Mouse (Mus musculus) frontal cortex, adult 2 months (tissue): Measurements from ENCODE around the gene Fads6. TPM values are rescaled to one million over a fixed set of nuclear protein-coding genes. Genes with fewer than 3 reads are reported as not detected.

ENCODE experiments used
- DNase-seq, 2 experiments: peaks; one replicate each; pipeline ENCODE4 v3.0.0; 2022; ENCODE audit warnings: low spot score in 1 of 2; ENCODE audit errors: extremely low spot score in 1 of 2
- polyA plus RNA-seq: library from polyadenylated mRNA; depleted of rRNA; stranded (reverse); fragments of >200 nt; gene quantifications from 2 replicates; pipeline ENCODE4 v1.2.3, GENCODE M21; 2012

Gene Fads6
- polyA plus RNA-seq, 1 experiment = 13.9 TPM

DNA sequence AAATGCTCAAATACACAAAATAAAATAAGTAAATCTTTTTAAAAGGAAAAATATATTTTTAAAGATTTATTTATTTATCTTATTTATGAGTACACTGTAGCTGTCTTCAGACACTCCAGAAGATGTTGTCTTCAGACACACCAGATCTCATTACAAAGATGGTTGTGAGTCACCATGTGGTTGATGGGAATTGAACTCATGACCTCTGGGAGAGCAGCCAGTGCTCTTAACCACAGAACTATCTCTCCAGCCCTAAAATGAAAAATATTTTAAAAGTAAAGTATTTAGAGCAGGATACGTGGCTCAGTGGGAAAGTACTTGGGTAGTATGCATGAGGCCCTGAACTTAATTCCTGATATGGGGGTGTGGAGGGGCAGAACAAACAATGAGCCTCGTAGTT lies 3.9 kb upstream of the Fads6 start:
- no peak for DNase-seq

DNA sequence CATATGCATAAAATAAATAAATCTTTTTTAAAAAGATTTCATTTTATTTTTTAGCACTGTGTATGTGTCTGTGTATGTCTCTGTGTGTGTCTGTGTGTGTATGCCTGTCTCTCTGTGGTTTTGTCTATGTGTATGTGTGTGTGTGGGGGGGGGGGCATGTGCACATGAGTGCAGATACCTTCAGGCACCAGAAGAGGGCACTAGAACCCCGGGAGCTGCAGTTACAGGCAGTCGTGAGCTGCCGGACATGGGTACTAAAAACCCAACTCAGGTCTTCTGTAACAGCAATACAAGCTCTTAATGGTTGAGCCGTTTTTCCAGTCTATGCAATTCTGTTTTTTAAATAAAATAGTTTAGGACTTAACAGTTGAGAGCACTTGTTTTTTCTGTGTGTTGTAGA lies 3.3 kb upstream of the Fads6 start:
- DNase-seq = no peak

DNA sequence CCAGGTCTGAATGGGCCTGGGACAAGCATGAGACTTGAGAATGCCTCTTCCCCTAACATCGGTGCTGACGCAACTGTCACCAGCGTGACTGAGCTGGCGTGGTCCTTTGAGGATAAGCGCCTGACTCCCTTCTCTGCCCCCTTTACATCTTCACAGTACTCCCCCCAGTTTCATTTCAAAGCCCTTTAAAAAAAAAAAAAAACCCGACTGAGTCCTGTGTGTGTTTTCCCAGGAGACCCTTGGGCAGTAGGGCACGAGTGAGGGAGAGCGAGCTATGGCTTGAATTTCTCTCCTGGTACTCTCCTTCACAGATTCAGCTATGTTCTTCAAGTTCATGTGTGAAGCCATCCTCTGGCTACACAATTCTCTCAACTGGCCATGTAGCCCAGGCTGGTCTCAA lies 697 bp upstream of the Fads6 start:
- no peak for DNase-seq

DNA sequence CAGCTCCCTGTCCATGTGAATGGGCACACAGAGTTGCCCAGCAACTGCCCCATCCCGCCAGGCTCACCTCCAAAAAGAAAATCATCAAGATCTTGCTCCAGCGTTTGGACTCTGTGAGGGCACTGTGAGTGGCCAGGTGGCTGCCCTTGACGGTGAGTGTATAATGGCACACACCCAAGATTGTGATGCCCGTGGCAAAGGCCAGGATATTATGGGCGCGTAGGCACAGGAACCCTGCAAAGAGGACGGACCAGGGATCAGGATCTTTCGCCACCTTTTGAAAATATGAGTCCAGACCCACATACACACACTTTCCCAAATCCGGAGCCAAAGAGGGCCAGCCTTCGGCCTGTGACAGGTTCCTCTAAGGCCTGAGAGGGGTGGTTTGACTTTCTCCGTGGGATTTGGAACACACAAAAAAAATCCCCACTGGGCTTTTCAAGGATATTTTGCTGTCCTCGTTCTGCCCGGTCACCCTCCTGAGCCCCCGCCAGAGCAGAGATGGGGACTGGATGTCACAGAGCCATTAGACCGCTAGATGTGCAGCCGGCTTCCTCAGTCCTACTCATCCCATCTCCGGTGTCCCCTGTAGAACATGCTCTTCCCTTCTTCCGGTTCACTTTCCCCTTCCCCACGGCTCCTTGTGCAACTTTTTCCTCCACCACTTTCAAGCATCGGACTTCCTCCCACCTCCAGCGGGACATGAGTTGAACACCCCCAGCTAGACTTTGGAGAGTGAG lies 822 bp downstream of the Fads6 start:
- no peak for DNase-seq

DNA sequence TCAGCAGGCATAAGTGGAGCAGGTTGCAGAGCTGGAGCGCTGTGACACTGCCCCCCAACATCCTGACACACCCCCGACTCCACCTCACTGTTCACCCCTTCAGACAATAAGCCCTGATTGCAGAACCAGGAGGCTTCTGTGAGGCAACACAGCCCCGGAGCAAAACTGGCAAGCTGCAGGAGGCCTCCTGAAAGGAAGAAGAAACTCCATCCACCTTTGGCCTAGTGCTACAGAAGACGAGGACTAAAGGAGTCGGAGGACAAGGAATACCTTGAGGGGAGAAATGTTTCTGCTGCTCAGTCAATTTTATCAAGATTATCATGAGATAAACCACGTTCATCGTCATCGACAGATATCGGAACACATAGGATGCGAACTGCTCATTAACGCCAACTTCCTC lies 1.5 kb downstream of the Fads6 start:
- no peak for DNase-seq

DNA sequence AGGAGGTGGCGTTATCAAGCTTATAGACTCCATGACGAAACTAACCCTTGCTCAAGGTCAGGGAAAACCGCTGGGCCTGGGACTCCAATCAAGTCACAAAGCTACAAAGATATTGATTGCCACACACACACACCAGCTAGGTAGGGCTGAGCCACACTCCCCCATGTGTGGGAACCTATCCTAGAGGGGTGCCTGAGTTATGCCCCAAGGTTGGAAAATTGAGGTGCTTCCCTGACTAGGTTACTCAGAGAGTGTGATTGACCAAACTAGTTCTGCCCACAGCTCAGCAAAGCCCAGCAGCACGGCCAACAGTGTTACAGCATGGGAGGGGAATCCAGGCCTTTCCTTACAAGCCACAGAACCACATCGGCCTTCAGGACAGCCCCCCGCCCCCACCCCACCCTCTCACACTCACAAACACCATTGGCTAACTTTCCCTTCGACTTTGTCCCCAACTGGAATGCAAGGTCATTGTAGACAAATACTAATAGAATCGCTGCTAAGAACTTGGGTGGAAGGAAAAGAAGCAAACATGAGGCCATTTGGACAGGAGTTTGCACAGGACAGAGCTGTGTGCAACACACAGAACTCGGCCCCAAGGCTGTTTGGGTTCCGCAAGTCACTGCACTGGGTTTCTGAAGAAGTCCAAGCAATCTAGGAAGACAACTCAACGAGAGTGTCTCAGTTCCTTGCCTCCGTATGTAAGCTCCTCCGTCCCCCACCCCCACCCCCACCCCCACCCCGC lies 4.7 kb downstream of the Fads6 start:
- no peak for DNase-seq

DNA sequence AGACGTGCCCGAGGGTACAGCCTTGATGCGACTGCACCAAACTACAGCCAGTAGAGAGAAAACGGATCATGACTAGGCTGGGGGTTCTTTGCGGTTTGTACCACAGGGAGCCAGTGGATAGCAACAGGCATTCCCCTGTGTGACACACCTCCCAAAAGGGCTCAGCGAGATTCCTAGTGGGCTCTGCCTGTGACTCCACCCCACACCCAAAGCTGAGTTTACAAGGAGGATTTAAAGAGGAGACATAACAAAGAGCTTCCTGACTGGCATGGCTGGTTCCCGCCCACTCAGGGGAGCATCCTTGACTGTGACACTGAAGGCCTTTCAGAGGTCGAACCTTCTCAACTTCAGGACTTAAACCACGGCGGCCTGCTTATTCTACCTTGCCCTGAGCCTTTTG lies 6.0 kb downstream of the Fads6 start:
- no peak for DNase-seq

DNA sequence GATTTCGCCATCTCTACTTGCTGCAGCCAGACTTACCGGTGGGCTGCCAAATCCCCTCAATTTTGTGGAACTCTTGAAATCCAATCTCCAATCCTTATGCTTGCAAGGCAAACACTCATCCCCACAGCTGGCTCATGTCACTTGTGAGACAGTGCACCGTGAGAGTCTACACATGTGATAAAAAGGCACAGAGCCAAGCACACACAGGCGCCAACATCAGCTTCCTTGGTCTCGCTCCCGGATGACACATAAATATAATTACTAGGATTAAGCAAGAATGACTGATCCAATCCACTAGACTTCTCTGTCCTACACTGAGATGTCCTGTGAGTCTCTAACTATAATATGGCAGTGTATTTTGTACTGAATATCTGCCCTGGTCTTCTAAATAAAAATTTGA lies 6.5 kb downstream of the Fads6 start:
- DNase-seq = peak in 1 of 2 experiments; percentile 41

DNA sequence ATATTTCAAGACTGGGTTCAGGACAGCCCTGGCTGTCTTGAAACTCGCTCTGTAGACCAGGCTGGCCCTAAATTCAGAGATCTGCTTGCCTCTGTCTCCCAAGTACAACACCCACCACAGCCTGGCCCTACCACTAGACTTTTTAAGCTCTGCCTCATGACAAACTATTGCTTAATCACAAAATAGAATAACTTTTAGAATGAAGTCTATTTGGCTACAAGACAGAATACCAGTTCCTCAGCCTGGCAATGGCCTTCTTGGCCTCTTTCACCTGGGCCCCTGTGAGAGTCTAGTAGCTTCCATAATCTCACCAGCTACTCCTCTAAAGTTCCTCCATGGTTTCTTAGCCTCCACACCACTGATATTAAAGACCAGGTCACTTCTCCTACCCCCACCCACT lies 7.1 kb downstream of the Fads6 start:
- DNase-seq = no peak

DNA sequence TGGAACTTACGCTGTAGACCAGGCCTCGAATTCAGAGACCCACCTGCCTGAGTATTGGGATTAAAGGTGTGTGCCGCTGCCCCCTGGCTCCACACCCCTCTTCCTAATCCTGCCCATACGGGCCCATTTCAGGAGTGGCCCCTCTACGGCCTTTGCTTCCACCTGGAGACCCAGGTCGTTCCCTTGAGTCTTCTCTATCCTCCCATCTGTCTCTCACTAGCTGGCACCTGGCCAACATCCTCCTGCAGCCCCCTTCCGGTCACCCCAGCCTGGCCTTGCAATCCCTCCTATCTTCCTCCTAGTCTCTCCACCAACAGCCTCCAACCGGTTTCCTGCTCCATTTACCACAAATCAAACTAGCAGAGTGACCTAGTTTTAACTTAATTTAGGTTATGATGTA lies 7.6 kb downstream of the Fads6 start:
- no peak for DNase-seq

DNA sequence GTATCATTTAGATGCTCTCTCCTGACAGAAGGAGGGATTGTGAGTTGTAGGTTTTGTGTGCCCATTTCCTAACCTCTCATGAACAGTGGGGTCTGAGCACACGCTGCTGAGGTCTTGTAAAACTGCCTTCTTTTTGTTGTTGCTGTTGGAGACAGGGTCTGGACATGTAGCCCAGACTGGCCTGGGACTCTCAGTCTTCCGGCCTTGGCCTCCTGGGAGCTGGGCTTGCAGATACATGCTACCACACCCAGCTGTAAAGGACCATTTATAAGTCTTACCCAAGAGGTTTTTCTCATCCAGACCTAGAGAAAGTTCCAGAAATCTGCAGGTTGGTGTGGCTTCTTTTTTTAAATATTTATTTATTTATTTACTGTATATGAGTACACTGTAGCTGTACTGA lies 9.2 kb downstream of the Fads6 start:
- DNase-seq = no peak

DNA sequence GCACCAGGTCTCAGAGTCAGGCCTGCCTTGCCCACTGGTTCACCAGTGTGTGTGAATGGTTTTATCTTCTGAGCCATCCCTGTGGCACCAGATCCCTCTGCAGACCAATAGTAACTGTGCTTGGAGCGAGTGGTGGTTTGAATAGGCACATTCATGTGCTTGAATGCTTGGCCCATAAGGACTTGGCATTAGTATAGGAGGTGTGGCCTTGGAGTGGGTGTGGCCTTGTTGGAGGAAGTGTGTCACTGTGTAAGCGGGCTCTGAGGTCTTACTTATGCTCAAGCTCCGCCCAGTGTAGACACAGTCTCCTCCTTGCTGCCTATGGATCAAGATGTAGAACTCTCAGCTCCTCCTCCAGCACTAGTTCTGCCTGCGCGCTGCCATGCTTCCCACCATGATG lies 10.1 kb downstream of the Fads6 start:
- DNase-seq = no peak

DNA sequence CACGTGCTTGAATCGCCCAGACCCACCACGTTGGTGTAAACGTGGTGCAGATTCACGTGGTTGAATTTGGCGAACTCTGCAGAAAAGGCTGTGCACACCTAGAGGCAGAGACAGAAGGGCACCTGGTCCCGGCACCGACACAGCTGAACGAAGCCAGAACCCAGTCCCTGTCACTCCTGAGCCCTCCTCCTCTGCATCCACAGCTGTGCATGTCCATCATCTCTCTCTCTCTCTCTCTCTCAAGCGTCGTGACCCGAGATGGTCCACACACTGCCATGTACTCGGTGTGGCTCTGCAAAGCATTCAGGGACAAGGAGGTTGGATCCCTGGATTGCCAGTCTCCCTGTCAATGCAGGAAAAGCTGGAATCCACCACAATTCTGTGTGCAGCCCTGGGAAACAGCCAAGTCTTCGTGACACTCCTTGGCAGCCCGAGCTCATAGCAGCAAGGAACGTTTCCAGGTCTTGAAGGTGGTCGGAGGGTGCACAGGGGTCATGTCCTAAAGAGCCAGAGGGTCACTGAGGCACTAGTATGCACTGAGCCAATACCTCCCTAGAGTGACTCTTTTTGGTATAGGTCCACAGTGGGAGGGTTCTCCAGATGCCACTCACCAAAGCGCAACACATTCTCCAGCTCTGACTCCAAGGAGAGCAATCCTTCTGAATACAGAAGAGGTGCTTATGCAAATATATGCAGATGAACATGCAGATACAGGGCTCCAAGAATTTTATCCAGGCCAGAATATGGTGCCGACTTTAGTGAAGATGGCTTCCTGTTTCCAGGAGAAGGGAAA lies 11.1 kb downstream of the Fads6 start:
- peak in 1 of 2 experiments; percentile 48 for DNase-seq

DNA sequence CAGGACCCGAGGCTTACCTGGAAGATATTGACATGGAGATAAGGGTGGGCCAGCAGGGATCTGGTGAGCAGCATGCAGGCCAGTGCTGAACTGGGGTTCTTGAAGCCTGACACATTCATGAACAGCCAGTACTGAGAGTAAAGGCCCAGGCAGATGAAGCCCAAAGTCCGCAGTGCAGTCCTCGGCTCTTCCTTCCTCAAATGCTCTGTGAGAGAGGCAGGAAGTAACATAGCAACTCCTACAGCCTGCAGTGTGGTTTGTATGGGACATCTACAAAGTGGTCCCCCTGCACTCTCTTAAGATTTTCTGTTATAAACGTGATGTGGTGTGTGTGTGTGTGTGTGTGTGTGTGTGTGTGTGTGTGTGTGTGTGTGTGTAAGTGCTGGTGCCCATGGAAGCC lies 12.2 kb downstream of the Fads6 start:
- no peak for DNase-seq

DNA sequence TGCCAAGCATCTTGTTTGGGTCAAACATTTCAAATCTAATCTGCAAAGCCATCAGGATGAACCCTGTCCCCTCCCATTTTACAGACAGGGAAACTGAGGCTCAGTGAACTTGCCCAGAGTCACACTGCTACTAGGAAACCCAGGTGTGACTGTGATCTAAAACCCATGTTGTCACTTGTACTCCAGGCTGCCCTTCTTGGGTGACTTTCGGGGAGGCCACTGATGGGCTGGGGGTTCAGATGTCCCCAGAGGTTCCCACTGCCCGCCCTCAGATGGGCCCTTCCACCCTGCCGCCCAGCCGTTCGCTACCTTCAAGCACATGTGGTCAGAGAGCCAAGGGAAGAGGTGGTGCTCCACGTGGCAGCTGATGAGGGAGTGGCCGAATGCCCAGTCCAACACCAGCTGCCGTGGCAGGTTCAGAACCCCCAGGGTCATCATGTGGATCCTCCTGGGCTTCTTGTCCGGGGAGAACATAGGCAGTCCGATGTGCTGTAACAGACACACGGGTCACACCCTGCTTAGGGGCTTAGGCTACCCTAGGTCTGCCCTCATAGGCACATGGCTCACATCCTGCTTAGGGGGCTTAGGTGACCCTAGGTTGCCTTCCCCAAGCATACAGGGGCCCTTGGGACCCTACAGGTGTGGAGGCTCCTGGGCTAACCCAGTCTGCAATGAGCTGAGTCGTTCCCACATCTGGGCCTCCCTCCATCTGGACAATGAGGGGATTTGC lies 13.4 kb downstream of the Fads6 start:
- DNase-seq = no peak

DNA sequence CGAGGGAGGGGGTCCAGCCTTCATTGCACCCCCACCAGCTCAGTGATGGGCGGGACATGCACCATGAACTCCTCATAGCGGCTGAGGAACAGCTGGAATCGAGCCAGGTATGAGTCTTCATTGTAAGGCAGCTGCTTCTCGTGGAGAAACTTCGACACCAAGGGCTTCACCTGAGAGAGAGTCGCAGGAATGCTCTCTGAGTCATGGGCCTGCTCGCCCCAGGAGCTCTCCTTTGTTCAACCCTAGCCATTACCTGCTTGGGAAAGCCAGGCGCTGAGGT lies 14.0 kb downstream of the Fads6 start:
- no peak for DNase-seq

DNA sequence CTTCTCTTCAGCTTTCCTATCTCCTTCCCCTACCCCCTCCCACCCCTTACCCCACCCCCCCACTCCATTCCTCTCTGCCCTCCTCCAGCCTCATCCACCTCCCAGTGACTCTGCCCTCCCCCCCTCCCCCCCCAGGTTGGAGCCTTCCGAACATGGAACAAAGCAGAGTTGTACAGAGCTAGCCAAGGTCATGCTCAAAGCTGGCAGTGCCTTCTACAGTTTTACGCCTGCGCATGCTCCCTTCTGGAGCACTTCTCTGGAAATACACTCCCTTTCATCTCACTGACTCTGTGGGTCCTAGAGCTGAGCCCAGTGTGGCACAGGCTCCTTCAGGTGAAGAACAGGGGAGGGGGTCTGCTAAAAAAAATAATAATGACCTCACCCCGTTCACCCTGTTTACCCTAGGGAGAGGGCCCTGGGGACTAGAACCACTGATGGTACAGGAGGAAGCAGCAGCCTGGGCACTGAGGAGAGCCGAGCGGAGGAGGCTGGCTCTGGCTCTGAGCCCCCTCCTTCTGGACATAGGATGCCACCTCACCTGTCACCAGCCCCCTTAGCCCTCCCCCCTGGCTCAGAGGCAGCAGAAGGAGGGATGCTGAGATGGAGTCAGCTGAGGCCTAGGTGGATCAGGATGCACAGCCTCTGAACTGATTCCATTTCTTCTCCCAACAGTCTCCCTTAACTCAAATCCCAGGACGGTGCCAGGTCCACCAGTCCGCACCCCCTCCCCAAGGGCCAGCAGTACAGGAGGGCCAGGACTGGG lies 14.6 kb downstream of the Fads6 start:
- peak in 1 of 2 experiments; percentile 42 for DNase-seq

DNA sequence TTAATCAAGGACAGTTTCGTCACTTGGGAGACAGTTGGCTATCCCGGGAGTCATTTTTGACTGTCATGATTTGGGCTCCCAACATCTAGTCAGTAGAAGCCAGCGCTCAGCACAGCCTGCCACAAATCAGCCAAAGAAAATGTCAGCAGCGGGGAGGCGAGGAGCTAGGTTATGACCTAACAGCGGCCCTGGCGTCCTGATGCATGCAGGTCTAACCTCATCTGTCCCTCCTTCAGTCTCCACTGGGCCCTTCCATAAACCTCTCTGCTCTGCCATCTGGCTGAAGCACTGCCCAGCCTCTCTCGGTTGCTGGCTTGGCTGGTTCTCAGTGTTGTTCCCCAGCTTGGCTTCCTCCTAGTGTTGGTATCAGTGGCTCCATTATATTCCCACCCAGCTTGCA lies 15.2 kb downstream of the Fads6 start:
- peak in 1 of 2 experiments; percentile 33 for DNase-seq

DNA sequence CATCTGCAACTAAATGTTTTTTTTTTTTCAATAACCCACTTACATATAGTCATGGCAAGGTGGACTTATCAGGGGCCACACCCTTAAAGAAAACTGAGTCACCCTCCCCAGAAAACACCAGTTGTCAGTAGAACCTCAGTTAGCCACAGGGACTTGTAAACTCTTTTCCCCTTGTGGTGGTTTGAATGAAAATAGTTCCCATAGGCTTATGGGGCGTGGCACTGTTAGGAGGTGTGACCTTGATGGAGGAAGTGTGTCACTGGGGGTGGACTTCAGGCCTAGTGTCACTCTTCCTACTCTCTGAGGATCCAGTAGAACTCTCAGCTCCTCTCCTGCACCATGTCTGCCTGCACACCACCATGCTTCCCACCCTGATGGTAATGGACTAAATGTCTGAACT lies 17.7 kb downstream of the Fads6 start:
- DNase-seq = no peak

DNA sequence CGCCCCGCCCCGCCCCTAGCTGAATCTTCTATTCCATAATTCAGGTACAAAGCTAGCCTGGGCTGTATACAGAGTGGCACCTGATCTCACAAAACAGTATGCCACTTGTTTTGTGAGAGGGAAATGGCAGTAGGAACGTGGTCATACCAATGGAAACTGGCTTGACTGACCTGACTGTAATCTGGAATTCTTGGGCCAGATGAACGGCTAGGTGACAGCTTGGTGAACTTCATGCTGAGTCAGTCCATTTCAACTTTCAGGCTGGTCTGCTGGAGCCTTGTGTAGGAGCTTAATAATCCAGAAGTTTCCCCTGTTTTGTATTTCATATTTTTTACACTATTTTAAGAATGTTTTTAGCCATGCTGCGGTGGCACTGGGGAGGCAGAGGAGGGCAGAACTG lies 19.3 kb downstream of the Fads6 start:
- no peak for DNase-seq
